Mouse (Mus musculus) cerebellum, adult 2 months (tissue): ENCODE results near the gene Plekhj1. TPM values are rescaled to one million over a fixed set of nuclear protein-coding genes. Genes with fewer than 3 reads are reported as not detected.

ENCODE experiments used
- DNase-seq, 2 experiments: peaks; one replicate each; pipeline ENCODE4 v3.0.0; 2021
- H3K27ac ChIP-seq: fragments of 200-500 bp; 2 replicates; pipeline ENCODE4 v1.5.1; 2012; ENCODE audit warnings: low read length, control low read depth, inconsistent platforms; ENCODE audit not compliant: insufficient read depth
- H3K27me3 ChIP-seq: fragments of 200-500 bp; 2 replicates; pipeline ENCODE4 v1.6.1; 2012; ENCODE audit warnings: inconsistent platforms, mild to moderate bottlenecking, low read length, moderate library complexity; ENCODE audit not compliant: control insufficient read depth, insufficient read depth
- H3K4me1 ChIP-seq: fragments of 200-500 bp; 2 replicates; pipeline ENCODE4 v1.6.1; 2011; ENCODE audit warnings: low read length; ENCODE audit not compliant: control insufficient read depth, insufficient read depth
- H3K4me3 ChIP-seq: fragments of 200-500 bp; replicated peaks from 2 replicates; pipeline ENCODE3; 2011; ENCODE audit warnings: mild to moderate bottlenecking, low read depth, low read length, control low read depth; ENCODE audit not compliant: insufficient read depth
- CTCF ChIP-seq: fragments of 200-500 bp; IDR thresholded peaks from 2 replicates; pipeline ENCODE4 v1.5.1; 2011; ENCODE audit warnings: low read depth, mild to moderate bottlenecking, control low read depth, low read length, moderate library complexity, borderline replicate concordance; ENCODE audit not compliant: insufficient read depth
- POLR2A ChIP-seq: fragments of 200-500 bp; IDR thresholded peaks from 2 replicates; pipeline ENCODE4 v1.6.1; 2011; ENCODE audit warnings: low read length, control low read depth, borderline replicate concordance; ENCODE audit not compliant: insufficient read depth
- whole genome bisulfite sequencing: fragments of 180-500 bp; shearing (Covaris S2); methylation state at CpG from one replicate; pipeline ENCODE4 v1.1.7; 2018; 5-methylcytosine and 5-hydroxymethylcytosine counted together
- polyA plus RNA-seq: library from polyadenylated mRNA; depleted of rRNA; stranded (reverse); fragments of >200 nt; gene quantifications from 2 replicates; pipeline ENCODE4 v1.2.3, GENCODE M21; 2012

The Plekhj1 gene
- polyA plus RNA-seq, 1 experiment, result 106 TPM

DNA sequence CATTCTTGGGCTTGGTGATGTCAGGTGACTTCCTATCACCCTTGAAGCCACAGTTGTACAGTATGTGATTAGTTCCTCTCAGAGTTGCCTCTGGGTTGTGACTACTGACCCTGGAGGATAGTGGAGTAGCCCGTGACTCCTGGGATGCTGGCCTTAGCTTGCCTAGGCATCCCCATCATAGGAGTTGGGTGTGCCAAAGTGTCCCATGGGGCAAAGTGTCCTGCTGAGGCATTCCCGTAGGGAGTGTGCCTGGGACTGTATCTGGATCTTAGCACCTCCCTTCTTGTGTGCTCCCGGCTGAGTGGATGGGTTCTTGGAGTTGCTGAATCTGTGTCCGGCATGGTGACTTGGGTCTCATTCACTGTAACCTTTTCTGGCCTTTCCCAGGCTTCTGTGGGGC lies 23.4 kb downstream of the Plekhj1 start:
- no peaks in the 10 kb centered on the region for H3K27me3 ChIP-seq
- H3K27ac ChIP-seq, result peak overlapping the region; percentile 86
- H3K4me3 ChIP-seq, result no peak overlapping the region
- peaks cover 61% of the 10 kb centered on the region for H3K4me1 ChIP-seq
- TF ChIP-seq CTCF (no peak), POLR2A (no peak)
- 27% methylated on average over 4 of the region's 4 CpGs for WGBS
- DNase-seq, result no peak

DNA sequence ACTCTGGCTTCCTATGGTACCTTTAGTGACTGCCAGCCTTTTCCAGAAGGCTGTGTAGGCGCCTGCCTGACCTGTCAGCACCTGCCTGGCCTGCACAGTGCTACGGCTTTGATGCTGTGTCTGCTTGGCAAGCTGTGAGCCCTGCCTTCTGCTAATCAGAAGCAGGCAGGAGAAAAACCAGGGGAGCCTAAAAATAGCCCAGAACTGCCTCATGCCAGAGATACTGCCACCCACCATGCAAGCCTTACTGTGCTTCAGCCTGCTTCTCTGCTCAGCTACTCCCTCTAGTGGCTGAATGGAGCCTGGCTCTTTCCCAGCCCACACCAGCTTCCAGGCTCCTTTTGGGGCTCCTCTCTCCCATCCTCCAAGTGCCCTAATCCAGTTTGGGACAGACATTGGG lies 23.9 kb downstream of the Plekhj1 start:
- peak overlapping the region; percentile 92 for H3K27ac ChIP-seq
- H3K27me3 ChIP-seq, result no peaks in the 10 kb centered on the region

DNA sequence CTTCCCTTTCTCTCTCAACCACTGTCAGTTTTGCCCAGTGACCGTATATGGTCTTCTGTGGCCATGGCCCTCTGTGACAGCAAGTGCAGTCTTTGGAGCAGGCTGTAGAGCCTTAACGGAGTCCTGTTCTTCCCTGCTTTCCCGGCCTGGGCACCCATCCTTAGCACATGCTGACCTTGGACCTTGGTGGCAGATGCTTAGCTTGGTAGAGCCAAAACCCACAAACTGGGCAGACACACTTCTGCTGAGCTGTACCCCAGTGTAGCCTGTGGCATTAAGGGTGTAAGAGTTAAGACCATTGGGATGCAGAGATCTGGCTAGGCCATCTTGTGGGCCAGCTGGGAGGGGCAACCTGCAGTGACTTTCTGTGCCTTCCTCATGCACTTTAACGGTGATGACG lies 24.6 kb downstream of the Plekhj1 start:
- TF ChIP-seq CTCF, result no peak
- no peak for TF ChIP-seq POLR2A
- Histone ChIP-seq H3K27ac (peak overlapping the region; percentile 92), H3K27me3 (no peaks in the 10 kb centered on the region), H3K4me1 (peaks cover 61% of the 10 kb centered on the region), H3K4me3 (no peak overlapping the region)
- DNase-seq, result no peak
- 20% methylated on average over 5 of the region's 5 CpGs for WGBS

More for the DNA sequence above, 23.9 kb downstream of the Plekhj1 start:
- Histone ChIP-seq H3K4me3 (no peak overlapping the region), H3K4me1 (peaks cover 61% of the 10 kb centered on the region)
- TF ChIP-seq CTCF, result peak; percentile 96
- peak; percentile 26; the same call in 1 of the 2 replicates for TF ChIP-seq POLR2A
- WGBS, result 2% methylated on average over 2 of the region's 2 CpGs
- peak; percentile 96 to 98 for DNase-seq

DNA sequence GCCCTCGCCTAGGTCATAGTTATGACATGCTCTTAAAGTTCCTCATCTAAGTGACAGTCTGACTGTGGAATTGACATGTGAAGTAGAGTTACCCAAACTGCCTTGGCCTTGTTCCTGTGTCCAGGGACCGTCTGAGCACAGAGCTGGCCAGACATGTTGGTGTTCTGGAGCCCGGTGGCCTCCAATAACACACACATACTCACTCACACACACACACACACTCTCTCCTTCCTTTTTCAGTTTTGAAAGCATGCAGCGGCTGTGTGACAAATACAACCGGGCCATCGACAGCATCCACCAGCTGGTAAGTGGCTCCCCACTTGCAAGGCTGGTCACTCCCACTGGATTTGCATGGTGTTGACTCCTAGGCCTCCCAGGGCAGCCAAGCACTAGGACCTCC lies 30.1 kb downstream of the Plekhj1 start:
- no peaks in the 10 kb centered on the region for H3K27me3 ChIP-seq
- H3K27ac ChIP-seq, result no peak overlapping the region
- H3K4me1 ChIP-seq, result peaks cover 42% of the 10 kb centered on the region
- no peak for DNase-seq
- no peak overlapping the region for H3K4me3 ChIP-seq
- WGBS, result 60% methylated on average over 6 of the region's 6 CpGs
- TF ChIP-seq POLR2A (no peak), CTCF (no peak)

DNA sequence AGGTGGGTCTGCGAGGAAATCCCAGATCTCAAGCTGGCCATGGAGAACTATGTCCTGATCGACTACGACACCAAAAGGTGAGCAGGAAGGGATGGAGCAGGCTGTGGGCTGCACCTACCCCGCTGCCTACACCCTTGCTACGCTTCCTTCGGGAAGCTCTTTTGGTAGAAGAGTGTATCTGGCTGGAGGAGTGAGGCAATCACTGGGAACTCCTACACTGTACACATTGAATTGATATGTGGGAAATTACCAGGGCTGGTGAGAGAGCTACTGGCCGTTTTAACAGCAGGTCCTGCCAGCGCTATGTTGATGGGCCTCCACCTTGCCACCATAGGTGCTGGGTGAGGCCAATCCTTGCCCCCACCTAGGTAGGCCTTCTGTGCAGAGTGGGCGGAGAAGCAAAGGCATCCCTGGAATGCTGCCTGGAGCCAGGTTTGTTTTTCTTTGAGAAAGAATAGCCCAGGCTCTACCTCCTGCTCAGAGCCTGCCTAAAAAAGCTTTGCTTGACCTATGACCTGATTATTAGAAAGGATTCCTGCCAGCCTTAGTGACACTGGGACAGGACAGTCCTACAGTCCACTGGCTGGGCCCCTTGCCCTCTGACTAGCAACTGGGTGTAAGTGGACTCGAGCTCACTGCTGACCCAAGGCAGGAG lies 32.1 kb downstream of the Plekhj1 start:
- H3K4me3 ChIP-seq, result no peak overlapping the region
- peaks cover 36% of the 10 kb centered on the region for H3K4me1 ChIP-seq
- TF ChIP-seq CTCF, result no peak
- TF ChIP-seq POLR2A, result no peak
- peak overlapping the region; percentile 33; the same call in 1 of the 2 replicates for H3K27ac ChIP-seq
- WGBS, result 48% methylated on average over 10 of the region's 10 CpGs
- DNase-seq, result peak; percentile 51 to 59
- no peaks in the 10 kb centered on the region for H3K27me3 ChIP-seq

DNA sequence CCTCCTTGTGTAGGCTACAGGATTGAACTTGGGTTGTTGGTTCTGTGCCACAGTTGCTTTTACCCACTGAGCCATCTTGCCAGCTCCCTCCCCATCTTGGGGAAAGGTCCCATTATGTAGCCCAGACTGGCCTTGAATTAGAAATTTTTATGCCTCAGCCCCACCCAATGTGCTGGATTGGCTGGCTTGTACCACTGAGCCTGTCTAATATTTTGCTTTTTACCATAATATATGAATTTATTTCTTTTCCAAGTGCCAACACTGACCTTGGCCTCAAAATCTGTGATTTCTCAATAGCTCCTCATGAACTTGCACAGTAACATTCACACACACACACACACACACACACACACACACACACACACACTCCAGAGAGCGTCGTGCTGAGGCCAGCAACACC lies 32.7 kb downstream of the Plekhj1 start:
- Histone ChIP-seq H3K27me3 (no peaks in the 10 kb centered on the region), H3K27ac (peak overlapping the region; percentile 33; the same call in 1 of the 2 replicates)
- DNase-seq, result no peak

DNA sequence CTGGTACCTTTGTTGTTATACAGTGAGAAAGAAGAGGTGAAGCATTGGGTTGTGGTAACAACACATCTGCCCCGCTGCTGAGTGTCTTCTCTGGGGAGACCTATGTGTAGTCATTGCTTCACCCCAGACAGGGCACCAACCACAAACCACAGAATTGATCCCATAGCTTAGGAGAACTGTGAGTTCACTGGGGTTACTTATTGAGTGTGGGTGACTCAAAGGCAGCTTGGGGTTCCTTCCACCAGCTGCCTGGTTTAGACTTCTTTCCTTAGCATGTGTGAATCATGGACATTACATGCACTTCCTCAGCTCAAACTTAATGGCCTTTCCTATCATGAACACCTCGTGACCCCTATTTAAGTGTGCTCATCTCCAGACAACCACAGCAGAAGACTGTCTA lies 34.9 kb downstream of the Plekhj1 start:
- 91% methylated on average over 2 of the region's 2 CpGs for WGBS
- Histone ChIP-seq H3K27me3 (no peaks in the 10 kb centered on the region), H3K27ac (no peak overlapping the region), H3K4me3 (no peak overlapping the region), H3K4me1 (peaks cover 59% of the 10 kb centered on the region)
- no peak for DNase-seq
- no peak for TF ChIP-seq CTCF
- no peak for TF ChIP-seq POLR2A

More for the DNA sequence above, 32.7 kb downstream of the Plekhj1 start:
- TF ChIP-seq CTCF, result no peak
- no peak for TF ChIP-seq POLR2A
- Histone ChIP-seq H3K4me3 (no peak overlapping the region), H3K4me1 (peaks cover 41% of the 10 kb centered on the region)
- WGBS, result 66% methylated on average over 2 of the region's 2 CpGs

DNA sequence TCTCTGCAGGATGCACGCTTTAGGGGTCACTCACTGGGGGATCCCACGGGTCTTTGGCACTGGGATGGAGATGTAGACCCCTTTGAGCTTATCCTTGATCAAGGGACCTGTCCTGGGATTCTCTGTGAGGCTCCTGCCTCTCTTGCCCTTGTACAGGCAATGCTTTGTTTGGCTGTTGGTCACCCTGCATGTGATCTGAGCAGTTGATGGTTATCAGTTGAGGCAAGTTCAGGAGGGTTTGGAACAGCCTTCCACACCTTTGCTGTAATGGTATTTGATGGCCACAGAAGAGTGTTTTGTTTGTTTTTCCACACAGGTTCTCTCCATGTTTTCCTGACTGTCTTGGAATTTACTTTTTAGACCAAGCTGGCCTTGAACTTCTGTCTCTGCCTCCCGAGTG lies 36.6 kb downstream of the Plekhj1 start:
- Histone ChIP-seq H3K27ac (no peak overlapping the region), H3K4me3 (no peak overlapping the region), H3K4me1 (peaks cover 75% of the 10 kb centered on the region), H3K27me3 (no peaks in the 10 kb centered on the region)
- DNase-seq, result no peak
- 43% methylated on average over 3 of the region's 3 CpGs for WGBS
- TF ChIP-seq POLR2A (no peak), CTCF (no peak)
